Mouse (Mus musculus): ENCODE results near the gene Tcf20. TPM values are rescaled to one million over a fixed set of nuclear protein-coding genes. Genes with fewer than 3 reads are reported as not detected.

Tcf20 gene
- total and polyA plus RNA-seq, 2 experiments from 2014 or later, result 3.0 to 36.7 TPM

- no peak overlapping the region for H3K4me3 ChIP-seq (ENCODE audit: low read depth, low read length)
- WGBS, result 51% methylated on average over 9 of the region's 9 CpGs
- no peak for ATAC-seq (ENCODE audit: insufficient read depth, low read depth)
- H3K27me3 ChIP-seq (ENCODE audit: control insufficient read depth, insufficient read depth, low read length), result peaks cover 45% of the 10 kb centered on the region
- H3K9ac ChIP-seq (replicated peaks; ENCODE audit: low read depth, low read length), result no peak overlapping the region
- H3K4me2 ChIP-seq (ENCODE audit: low read depth, low read length), result no peak overlapping the region
- H3K36me3 ChIP-seq (replicated peaks; ENCODE audit: control insufficient read depth, insufficient read depth, low read length), result no peaks in the 10 kb centered on the region
- H3K4me1 ChIP-seq (ENCODE audit: control insufficient read depth, insufficient read depth), result peaks cover 9% of the 10 kb centered on the region; the same call in 1 of the 2 replicates
- H3K9me3 ChIP-seq (replicated peaks; ENCODE audit: control insufficient read depth, low read length), result no peaks in the 10 kb centered on the region
- DNase-seq (ENCODE audit: low spot score), result no peak
- TF ChIP-seq CTCF (IDR thresholded peaks at IDR 0.05; ENCODE audit: low read depth) (no peak), EP300 (IDR thresholded peaks at IDR 0.05; ENCODE audit: low read depth) (no peak)
- H3K27ac ChIP-seq (ENCODE audit: low read depth), result no peak overlapping the region
Observed at GRCm38 (mm10) chr15:82929595-82929994, 58.1 kb downstream of the Tcf20 start.

- no peak overlapping the region for H3K27ac ChIP-seq (ENCODE audit: low read depth)
- no peak overlapping the region for H3K9ac ChIP-seq (replicated peaks; ENCODE audit: low read depth, low read length)
- no peaks in the 10 kb centered on the region for H3K36me3 ChIP-seq (replicated peaks; ENCODE audit: control insufficient read depth, insufficient read depth, low read length)
- ATAC-seq (ENCODE audit: insufficient read depth, low read depth), result no peak
- 59% methylated on average over 8 of the region's 8 CpGs for WGBS
- peaks cover 42% of the 10 kb centered on the region for H3K27me3 ChIP-seq (ENCODE audit: control insufficient read depth, insufficient read depth, low read length)
- no peak for DNase-seq (ENCODE audit: low spot score)
- peaks cover 9% of the 10 kb centered on the region; the same call in 1 of the 2 replicates for H3K4me1 ChIP-seq (ENCODE audit: control insufficient read depth, insufficient read depth)
- H3K9me3 ChIP-seq (replicated peaks; ENCODE audit: control insufficient read depth, low read length), result no peaks in the 10 kb centered on the region
- no peak overlapping the region for H3K4me2 ChIP-seq (ENCODE audit: low read depth, low read length)
- no peak overlapping the region for H3K4me3 ChIP-seq (ENCODE audit: low read depth, low read length)
- no peak for TF ChIP-seq CTCF (IDR thresholded peaks at IDR 0.05; ENCODE audit: low read depth)
- no peak for TF ChIP-seq EP300 (IDR thresholded peaks at IDR 0.05; ENCODE audit: low read depth)
Observed at GRCm38 (mm10) chr15:82928844-82929243, 58.8 kb downstream of the Tcf20 start.

- no peak for DNase-seq (ENCODE audit: low spot score)
- H3K27me3 ChIP-seq (ENCODE audit: control insufficient read depth, insufficient read depth, low read length), result peaks cover 49% of the 10 kb centered on the region
- H3K9ac ChIP-seq (replicated peaks; ENCODE audit: low read depth, low read length), result no peak overlapping the region
- WGBS, result 33% methylated on average over 6 of the region's 6 CpGs
- H3K9me3 ChIP-seq (replicated peaks; ENCODE audit: control insufficient read depth, low read length), result no peaks in the 10 kb centered on the region
- H3K4me2 ChIP-seq (ENCODE audit: low read depth, low read length), result no peak overlapping the region
- no peaks in the 10 kb centered on the region for H3K36me3 ChIP-seq (replicated peaks; ENCODE audit: control insufficient read depth, insufficient read depth, low read length)
- H3K27ac ChIP-seq (ENCODE audit: low read depth), result no peak overlapping the region
- TF ChIP-seq CTCF (IDR thresholded peaks at IDR 0.05; ENCODE audit: low read depth) (no peak), EP300 (IDR thresholded peaks at IDR 0.05; ENCODE audit: low read depth) (no peak)
- H3K4me3 ChIP-seq (ENCODE audit: low read depth, low read length), result no peak overlapping the region
- no peak for ATAC-seq (ENCODE audit: insufficient read depth, low read depth)
- peaks cover 9% of the 10 kb centered on the region for H3K4me1 ChIP-seq (ENCODE audit: control insufficient read depth, insufficient read depth)
Observed at GRCm38 (mm10) chr15:82928023-82928422, 59.6 kb downstream of the Tcf20 start.

- H3K4me1 ChIP-seq (ENCODE audit: control insufficient read depth, insufficient read depth), result peaks cover 16% of the 10 kb centered on the region
- ATAC-seq (ENCODE audit: insufficient read depth, low read depth) (no peak), DNase-seq (ENCODE audit: low spot score) (no peak)
- H3K9me3 ChIP-seq (replicated peaks; ENCODE audit: control insufficient read depth, low read length), result no peaks in the 10 kb centered on the region
- H3K27me3 ChIP-seq (ENCODE audit: control insufficient read depth, insufficient read depth, low read length), result peaks cover 49% of the 10 kb centered on the region
- H3K4me3 ChIP-seq (ENCODE audit: low read depth, low read length), result no peak overlapping the region
- no peak overlapping the region for H3K27ac ChIP-seq (ENCODE audit: low read depth)
- no peak for TF ChIP-seq EP300 (IDR thresholded peaks at IDR 0.05; ENCODE audit: low read depth)
- TF ChIP-seq CTCF (IDR thresholded peaks at IDR 0.05; ENCODE audit: low read depth), result no peak
- no peak overlapping the region for H3K9ac ChIP-seq (replicated peaks; ENCODE audit: low read depth, low read length)
- WGBS, result 79% methylated on average over 5 of the region's 5 CpGs
- no peaks in the 10 kb centered on the region for H3K36me3 ChIP-seq (replicated peaks; ENCODE audit: control insufficient read depth, insufficient read depth, low read length)
- H3K4me2 ChIP-seq (ENCODE audit: low read depth, low read length), result no peak overlapping the region
Observed at GRCm38 (mm10) chr15:82927057-82927456, 60.6 kb downstream of the Tcf20 start.

GRCm38 (mm10) chr15:82924679-82925425 lies 62.8 kb downstream of the Tcf20 start:
- DNase-seq (ENCODE audit: low spot score) (no peak), ATAC-seq (ENCODE audit: insufficient read depth, low read depth) (no peak)
- Histone ChIP-seq H3K4me2 (ENCODE audit: low read depth, low read length) (no peak overlapping the region), H3K9ac (replicated peaks; ENCODE audit: low read depth, low read length) (no peak overlapping the region), H3K4me1 (ENCODE audit: control insufficient read depth, insufficient read depth) (peaks cover 28% of the 10 kb centered on the region), H3K27me3 (ENCODE audit: control insufficient read depth, insufficient read depth, low read length) (peaks cover 49% of the 10 kb centered on the region), H3K9me3 (replicated peaks; ENCODE audit: control insufficient read depth, low read length) (no peaks in the 10 kb centered on the region), H3K36me3 (replicated peaks; ENCODE audit: control insufficient read depth, insufficient read depth, low read length) (no peaks in the 10 kb centered on the region), H3K4me3 (ENCODE audit: low read depth, low read length) (no peak overlapping the region), H3K27ac (ENCODE audit: low read depth) (no peak overlapping the region)
- WGBS, result 6% methylated on average over 10 of the region's 11 CpGs
- TF ChIP-seq EP300 (IDR thresholded peaks at IDR 0.05; ENCODE audit: low read depth) (no peak), CTCF (IDR thresholded peaks at IDR 0.05; ENCODE audit: low read depth) (no peak)

GRCm38 (mm10) chr15:82923531-82923930 lies 64.1 kb downstream of the Tcf20 start:
- TF ChIP-seq EP300 (IDR thresholded peaks at IDR 0.05; ENCODE audit: low read depth) (no peak), CTCF (IDR thresholded peaks at IDR 0.05; ENCODE audit: low read depth) (no peak)
- ATAC-seq (ENCODE audit: insufficient read depth, low read depth) (no peak), DNase-seq (ENCODE audit: low spot score) (no peak)
- Histone ChIP-seq H3K9ac (replicated peaks; ENCODE audit: low read depth, low read length) (no peak overlapping the region), H3K9me3 (replicated peaks; ENCODE audit: control insufficient read depth, low read length) (no peaks in the 10 kb centered on the region), H3K4me1 (ENCODE audit: control insufficient read depth, insufficient read depth) (peaks cover 21% of the 10 kb centered on the region), H3K27me3 (ENCODE audit: control insufficient read depth, insufficient read depth, low read length) (peaks cover 44% of the 10 kb centered on the region), H3K27ac (ENCODE audit: low read depth) (no peak overlapping the region), H3K4me3 (ENCODE audit: low read depth, low read length) (no peak overlapping the region), H3K4me2 (ENCODE audit: low read depth, low read length) (no peak overlapping the region), H3K36me3 (replicated peaks; ENCODE audit: control insufficient read depth, insufficient read depth, low read length) (no peaks in the 10 kb centered on the region)
- WGBS, result 26% methylated on average over 5 of the region's 5 CpGs
